Mouse (Mus musculus): Measurements from ENCODE around the gene Trim38. TPM values are rescaled to one million over a fixed set of nuclear protein-coding genes. Genes with fewer than 3 reads are reported as not detected.

The Trim38 gene
- total and polyA plus RNA-seq, 2 experiments from 2014 or later = not detected

DNA sequence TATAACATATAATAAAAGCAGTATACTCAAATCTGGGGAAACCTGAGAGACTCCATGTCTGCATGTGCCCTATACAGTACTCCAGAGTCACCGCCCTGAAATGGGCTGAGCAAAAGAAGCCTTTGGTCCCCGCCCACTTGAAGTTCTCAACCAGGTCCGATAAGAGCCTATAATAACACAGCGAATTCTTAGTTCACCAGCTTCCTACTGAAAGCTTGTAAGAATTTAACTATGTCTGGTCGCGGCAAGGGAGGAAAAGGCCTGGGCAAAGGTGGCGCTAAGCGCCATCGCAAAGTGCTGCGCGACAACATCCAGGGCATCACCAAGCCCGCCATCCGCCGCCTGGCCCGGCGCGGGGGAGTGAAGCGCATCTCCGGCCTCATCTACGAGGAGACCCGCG is 12.9 kb upstream of the Trim38 start, which contains the start of gene Hist1h4b:
TSS of gene Hist1h4b (plus strand) at position 224 of the 400 bp plus-strand sequence.
- under 1% methylated on average over 17 of the region's 22 CpGs for WGBS
- DNase-seq (peak; percentile 94), ATAC-seq (peak; percentile 76)
- Histone ChIP-seq H3K9me3 (ENCODE audit: low read length) (no peaks in the 10 kb centered on the region), H3K4me2 (ENCODE audit: low read depth) (peak within 1 kb of the TSS; percentile 62), H3K27me3 (ENCODE audit: insufficient read depth, low read length) (no peaks in the 10 kb centered on the region), H3K9ac (peak within 1 kb of the TSS; percentile 48), H3K27ac (ENCODE audit: low read depth, low read length) (peak within 1 kb of the TSS; percentile 79), H3K4me3 (ENCODE audit: low read depth, low read length) (peak within 1 kb of the TSS; percentile 36), H3K4me1 (ENCODE audit: insufficient read depth) (peaks cover 6% of the 10 kb centered on the region; the same call in 1 of the 2 replicates), H3K36me3 (ENCODE audit: insufficient read depth) (no peaks in the 10 kb centered on the region)
- TF ChIP-seq CTCF (IDR thresholded peaks at IDR 0.05; ENCODE audit: low read depth) = 0 out of 2 replicates have a peak, but pooled peaks have one; percentile 14

DNA sequence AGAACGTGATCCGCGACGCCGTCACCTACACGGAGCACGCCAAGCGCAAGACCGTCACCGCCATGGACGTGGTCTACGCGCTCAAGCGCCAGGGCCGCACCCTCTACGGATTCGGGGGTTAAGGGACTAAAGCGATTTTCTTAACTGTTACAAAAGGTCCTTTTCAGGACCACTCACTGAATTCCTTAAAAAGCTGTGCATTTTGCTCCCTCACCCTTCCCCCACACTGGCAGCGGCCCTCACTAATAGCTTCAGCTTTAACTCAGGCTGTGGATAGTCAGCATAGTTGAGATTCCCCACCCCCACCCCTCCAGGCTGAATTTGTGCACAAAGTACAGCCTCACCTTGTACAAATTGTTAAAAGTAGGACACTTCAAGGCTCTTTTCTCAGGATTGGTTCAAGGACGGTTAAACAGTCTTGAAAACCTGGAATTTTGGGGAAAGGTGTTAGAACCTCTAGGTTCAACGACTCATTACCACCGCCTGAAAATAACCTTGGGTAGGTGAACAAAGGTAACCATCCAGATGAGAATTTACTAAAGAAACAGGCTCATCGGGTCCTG is 12.4 kb upstream of the Trim38 start:
- H3K4me2 ChIP-seq (ENCODE audit: low read depth) = peak overlapping the region; percentile 62
- no peaks in the 10 kb centered on the region for H3K9me3 ChIP-seq (ENCODE audit: low read length)
- peaks cover 6% of the 10 kb centered on the region; the same call in 1 of the 2 replicates for H3K4me1 ChIP-seq (ENCODE audit: insufficient read depth)
- TF ChIP-seq CTCF (IDR thresholded peaks at IDR 0.05; ENCODE audit: low read depth) = no peak
- peak overlapping the region; percentile 48 for H3K9ac ChIP-seq
- peak overlapping the region; percentile 36 for H3K4me3 ChIP-seq (ENCODE audit: low read depth, low read length)
- DNase-seq (peak; percentile 38), ATAC-seq (peak; percentile 18)
- H3K27me3 ChIP-seq (ENCODE audit: insufficient read depth, low read length) = no peaks in the 10 kb centered on the region
- 2% methylated on average over 18 of the region's 23 CpGs for WGBS
- H3K27ac ChIP-seq (ENCODE audit: low read depth, low read length) = peak overlapping the region; percentile 79
- no peaks in the 10 kb centered on the region for H3K36me3 ChIP-seq (ENCODE audit: insufficient read depth)

DNA sequence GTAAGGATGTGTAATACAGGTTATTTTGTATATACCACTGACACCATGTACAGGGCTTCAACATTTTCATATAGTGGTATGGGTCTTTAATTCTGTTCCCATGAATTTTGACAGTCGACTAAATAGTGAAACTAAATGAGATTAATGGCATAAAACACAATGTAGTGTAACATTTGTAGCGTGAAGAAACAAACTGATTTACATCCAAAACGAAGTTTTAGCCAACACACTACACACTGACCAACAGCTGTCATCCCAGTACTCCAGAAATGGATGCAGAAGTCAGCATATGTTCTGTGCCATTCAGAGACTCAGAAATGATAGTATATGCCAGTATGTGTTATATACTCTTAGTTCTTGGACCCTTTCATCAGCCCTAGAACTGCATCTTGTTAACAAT is 11.8 kb upstream of the Trim38 start:
- ATAC-seq = no peak
- Histone ChIP-seq H3K36me3 (ENCODE audit: insufficient read depth) (no peaks in the 10 kb centered on the region), H3K27ac (ENCODE audit: low read depth, low read length) (no peak overlapping the region), H3K4me1 (ENCODE audit: insufficient read depth) (peaks cover 7% of the 10 kb centered on the region; the same call in 1 of the 2 replicates), H3K4me2 (ENCODE audit: low read depth) (no peak overlapping the region), H3K4me3 (ENCODE audit: low read depth, low read length) (no peak overlapping the region), H3K9ac (no peak overlapping the region), H3K9me3 (ENCODE audit: low read length) (no peaks in the 10 kb centered on the region), H3K27me3 (ENCODE audit: insufficient read depth, low read length) (no peaks in the 10 kb centered on the region)
- 42% methylated on average over 3 of the region's 3 CpGs for WGBS
- DNase-seq = no peak
- no peak for TF ChIP-seq CTCF (IDR thresholded peaks at IDR 0.05; ENCODE audit: low read depth)

DNA sequence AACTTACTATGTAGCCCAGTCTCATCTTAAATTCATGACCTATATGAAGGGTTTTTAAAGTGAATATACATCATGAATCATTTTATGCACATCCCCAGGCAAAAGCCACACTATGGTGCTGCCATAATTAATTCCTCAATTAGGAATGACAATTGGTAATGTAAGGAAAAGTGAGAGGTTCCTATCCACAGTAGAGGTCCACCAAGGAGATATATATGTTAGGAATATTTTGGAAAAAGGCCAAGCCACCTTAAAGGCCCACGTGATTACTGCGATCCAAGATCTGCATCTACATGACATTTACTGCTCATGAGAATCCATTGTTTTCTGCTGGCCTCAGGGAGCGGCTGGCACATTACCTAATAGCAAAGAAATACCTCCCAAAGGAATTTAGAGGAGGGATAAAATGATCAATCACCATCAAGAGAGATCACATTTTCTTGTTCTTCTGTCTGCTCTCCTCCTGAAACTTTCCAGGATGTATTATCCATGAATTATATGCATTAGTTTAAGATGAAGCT is 10.4 kb upstream of the Trim38 start:
- WGBS = 70% methylated on average over 3 of the region's 3 CpGs
- ATAC-seq = no peak
- no peak for DNase-seq
- Histone ChIP-seq H3K4me2 (ENCODE audit: low read depth) (no peak overlapping the region), H3K36me3 (ENCODE audit: insufficient read depth) (no peaks in the 10 kb centered on the region), H3K4me1 (ENCODE audit: insufficient read depth) (peaks cover 15% of the 10 kb centered on the region), H3K27ac (ENCODE audit: low read depth, low read length) (no peak overlapping the region), H3K4me3 (ENCODE audit: low read depth, low read length) (no peak overlapping the region), H3K9ac (no peak overlapping the region), H3K9me3 (ENCODE audit: low read length) (no peaks in the 10 kb centered on the region), H3K27me3 (ENCODE audit: insufficient read depth, low read length) (no peaks in the 10 kb centered on the region)
- no peak for TF ChIP-seq CTCF (IDR thresholded peaks at IDR 0.05; ENCODE audit: low read depth)

DNA sequence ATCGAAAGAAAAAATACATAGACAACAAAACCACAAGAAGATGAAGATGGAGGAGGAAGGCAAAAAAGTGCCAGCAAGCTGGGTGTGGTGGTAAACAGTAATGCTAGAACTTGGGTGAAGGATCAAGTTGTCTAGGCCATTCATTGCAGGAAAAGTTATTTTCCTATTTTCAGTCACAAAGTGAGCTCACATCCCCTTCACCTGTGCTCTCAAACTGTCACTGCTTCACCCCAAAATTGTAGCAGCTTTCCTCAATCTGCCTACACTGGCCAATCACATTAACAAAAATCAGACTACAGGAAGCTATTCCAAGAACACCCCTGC is 9.8 kb upstream of the Trim38 start:
- H3K9me3 ChIP-seq (ENCODE audit: low read length) = no peaks in the 10 kb centered on the region
- ATAC-seq = no peak
- peaks cover 17% of the 10 kb centered on the region for H3K4me1 ChIP-seq (ENCODE audit: insufficient read depth)
- H3K27ac ChIP-seq (ENCODE audit: low read depth, low read length) = peak overlapping the region; percentile 83; the same call in 1 of the 2 replicates
- H3K36me3 ChIP-seq (ENCODE audit: insufficient read depth) = no peaks in the 10 kb centered on the region
- no peak overlapping the region for H3K4me3 ChIP-seq (ENCODE audit: low read depth, low read length)
- WGBS = 80% methylated on average over 1 of the region's 1 CpGs
- H3K4me2 ChIP-seq (ENCODE audit: low read depth) = no peak overlapping the region; the same call in 1 of the 2 replicates
- no peak for TF ChIP-seq CTCF (IDR thresholded peaks at IDR 0.05; ENCODE audit: low read depth)
- H3K9ac ChIP-seq = 0 out of 2 replicates have a peak overlapping the region, but pooled peaks have one; percentile 57
- DNase-seq = no peak
- H3K27me3 ChIP-seq (ENCODE audit: insufficient read depth, low read length) = no peaks in the 10 kb centered on the region

DNA sequence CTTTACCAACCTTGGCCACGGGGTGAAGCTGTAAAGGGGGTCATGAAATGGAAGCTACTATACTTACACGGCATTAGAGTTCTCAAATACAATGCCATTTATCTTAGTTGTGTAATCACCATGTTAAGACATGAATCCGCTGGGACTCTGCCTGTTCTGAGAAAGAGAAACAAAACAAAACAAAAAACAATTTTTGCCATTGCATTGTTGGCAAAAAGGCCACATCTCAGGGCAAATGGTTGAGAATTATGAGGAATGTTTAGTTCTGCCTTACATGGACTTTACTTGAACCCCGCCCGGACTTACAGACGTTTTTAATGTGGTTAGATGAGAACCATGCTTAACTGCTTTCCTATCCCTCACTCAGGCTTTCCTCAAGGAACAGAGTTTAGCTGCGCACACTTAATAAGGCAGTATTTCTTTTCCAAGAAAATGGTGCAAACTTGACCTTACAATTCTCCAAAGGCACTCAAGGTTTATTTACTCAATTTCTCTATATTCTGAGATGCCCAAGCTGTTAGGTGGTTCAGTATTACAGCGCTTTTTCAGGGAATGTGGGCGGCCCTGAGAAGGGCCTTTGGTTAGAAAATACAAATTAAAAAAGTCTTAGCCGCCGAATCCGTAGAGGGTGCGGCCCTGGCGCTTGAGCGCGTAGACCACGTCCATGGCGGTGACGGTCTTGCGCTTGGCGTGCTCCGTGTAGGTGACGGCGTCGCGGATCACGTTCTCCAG is 9.3 kb upstream of the Trim38 start:
- Histone ChIP-seq H3K4me1 (ENCODE audit: insufficient read depth) (peaks cover 17% of the 10 kb centered on the region), H3K4me3 (ENCODE audit: low read depth, low read length) (peak overlapping the region; percentile 52), H3K4me2 (ENCODE audit: low read depth) (peak overlapping the region; percentile 77), H3K36me3 (ENCODE audit: insufficient read depth) (no peaks in the 10 kb centered on the region), H3K9ac (peak overlapping the region; percentile 57), H3K27me3 (ENCODE audit: insufficient read depth, low read length) (no peaks in the 10 kb centered on the region), H3K9me3 (ENCODE audit: low read length) (no peaks in the 10 kb centered on the region), H3K27ac (ENCODE audit: low read depth, low read length) (peak overlapping the region; percentile 83)
- peak; percentile 56 for DNase-seq
- peak; percentile 28 for ATAC-seq
- TF ChIP-seq CTCF (IDR thresholded peaks at IDR 0.05; ENCODE audit: low read depth) = peak; percentile 47
- 2% methylated on average over 19 of the region's 27 CpGs for WGBS

Data from forebrain, postnatal 0 days (tissue).